17 mouse cellular contexts compared by ENCODE assay signal in the genomic region with DNA sequence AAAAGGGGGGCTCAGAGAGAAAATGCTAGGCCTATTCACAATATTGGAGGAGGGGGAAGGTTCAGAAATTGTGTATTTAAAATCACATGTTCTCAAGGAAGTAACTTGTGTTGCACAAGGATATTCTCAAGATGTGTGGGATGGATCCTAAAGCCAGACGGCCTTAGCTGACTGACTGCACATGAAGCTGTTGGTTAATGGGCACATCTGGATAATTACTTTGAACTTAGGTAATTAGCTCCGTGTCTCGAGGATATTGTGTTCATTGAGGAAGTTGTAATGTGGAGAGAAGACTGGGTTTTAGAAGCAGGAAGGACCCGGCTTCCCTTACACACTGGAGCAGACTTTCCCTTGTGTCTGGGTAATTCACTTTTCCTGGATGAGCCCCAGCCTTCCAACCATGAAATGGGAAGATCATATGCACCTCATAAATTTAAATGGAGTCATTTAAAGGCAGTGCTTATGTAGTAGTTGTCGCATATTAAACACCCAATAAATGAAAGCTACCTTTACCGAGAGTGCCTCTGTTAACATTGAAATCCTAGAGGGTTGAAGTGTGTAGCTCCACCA.
"Had no signal": no experiment of that assay in that cellular context is flagged by ENCODE, and none has a peak within 500 bp of the region (broad histone marks: within the 10 kb centered on the region; RNA-seq: fewer than 3 reads in every experiment).

No protein-coding gene starts in this region.

- DNase-seq: kidney, adult 8-10 months; kidney, postnatal 14 days; layer of hippocampus, postnatal 36 days; lung, embryonic 14.5 days; lung, postnatal 10 days; lung, postnatal 4 days; right cerebral cortex, adult 18-20 months; right cerebral cortex, postnatal 25 days; thymus, postnatal 4 days had no signal

- H3K4me2 ChIP-seq: limb, embryonic 15.5 days; liver, embryonic 12.5 days; lung, embryonic 14.5 days; midbrain, embryonic 12.5 days had no signal

- H3K9me3 ChIP-seq: limb, embryonic 15.5 days; liver, embryonic 12.5 days; midbrain, embryonic 12.5 days had no signal

- H3K4me3 ChIP-seq: layer of hippocampus, adult 2 months; limb, embryonic 15.5 days; liver, embryonic 12.5 days; megakaryocyte, embryonic 14.5 days; midbrain, embryonic 12.5 days had no signal

- H3K27me3 ChIP-seq: liver, embryonic 12.5 days; midbrain, embryonic 12.5 days had no signal

- H3K27ac ChIP-seq: layer of hippocampus, adult 2 months; limb, embryonic 15.5 days; liver, embryonic 12.5 days; midbrain, embryonic 12.5 days; stomach, postnatal 0 days had no signal

- ATAC-seq: inflammation-experienced regulatory T-cells, adult 6 months; intestine, postnatal 0 days; liver, embryonic 12.5 days had no signal

- H3K9ac ChIP-seq: limb, embryonic 15.5 days; liver, embryonic 12.5 days; lung, embryonic 14.5 days; midbrain, embryonic 12.5 days had no signal

- H3K36me3 ChIP-seq: limb, embryonic 15.5 days; liver, embryonic 12.5 days; midbrain, embryonic 12.5 days had no signal

- H3K4me1 ChIP-seq: liver, embryonic 12.5 days; midbrain, embryonic 12.5 days had no signal
